8 mouse cellular contexts compared by ENCODE assay signal in the genomic region with DNA sequence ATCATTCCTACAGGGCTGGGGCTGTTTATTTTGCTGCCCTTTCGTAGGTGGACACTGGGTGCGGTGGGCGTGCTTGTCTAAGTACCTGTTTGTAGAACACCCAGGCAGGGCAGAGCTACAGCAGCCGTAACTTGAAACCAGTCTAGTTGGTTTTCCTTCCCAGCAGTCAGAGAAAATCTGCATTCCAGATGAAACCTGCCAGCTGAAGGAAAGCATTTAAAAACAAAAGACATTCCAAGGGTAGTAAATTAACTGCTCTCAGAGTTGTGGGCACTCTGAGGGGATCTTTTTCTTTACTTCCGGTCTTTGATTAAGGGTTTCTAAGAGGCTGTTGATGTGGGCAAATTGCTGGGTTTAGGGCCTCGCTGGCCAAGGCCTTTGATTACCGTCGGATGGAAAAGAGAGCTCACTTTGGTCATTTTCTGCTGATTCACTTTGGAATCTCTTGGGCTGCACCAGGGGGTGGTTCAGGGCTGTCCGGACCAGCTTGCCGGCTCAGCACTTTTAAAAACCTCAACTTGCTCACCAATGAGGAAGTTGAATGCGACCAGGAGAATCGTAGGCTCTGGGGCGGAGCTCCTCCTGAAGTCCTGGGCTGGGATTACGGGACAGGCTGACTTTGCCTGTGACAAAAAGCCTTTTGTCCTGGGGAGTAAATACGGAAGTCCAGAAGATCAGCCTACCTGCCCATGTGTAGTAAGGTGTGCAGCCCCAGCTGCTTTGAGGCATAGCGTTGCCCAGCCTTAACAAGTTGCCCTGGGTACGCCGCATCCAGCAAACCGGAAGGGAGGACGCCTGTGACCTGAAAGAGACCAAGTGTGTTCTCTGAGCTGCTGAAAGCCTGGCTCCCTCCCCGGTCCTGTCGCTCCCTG.
A peak's percentile ranks its signal among the peaks of the same experiment; 100 is the strongest.
DNase-seq lines count a peak whose midpoint lies in the region; ATAC-seq and TF ChIP-seq lines count a peak whose summit lies in the region.

No protein-coding gene starts in this region.

- H3K9ac ChIP-seq in forebrain, embryonic 15.5 days (replicated peaks) = no peak overlapping the region
- no peak overlapping the region for H3K9ac ChIP-seq in hindbrain, embryonic 12.5 days
- peak overlapping the region; percentile 44 for H3K9ac ChIP-seq in limb, embryonic 14.5 days (ENCODE audit: low read depth, low read length, severe bottlenecking)
- no peak overlapping the region for H3K9ac ChIP-seq in midbrain, embryonic 14.5 days (replicated peaks; ENCODE audit: low read length)

- peak overlapping the region; percentile 36 for H3K4me2 ChIP-seq in forebrain, embryonic 15.5 days (replicated peaks)
- H3K4me2 ChIP-seq in hindbrain, embryonic 12.5 days (replicated peaks) = peak overlapping the region; percentile 43
- peak overlapping the region; percentile 57 for H3K4me2 ChIP-seq in limb, embryonic 14.5 days (replicated peaks; ENCODE audit: low read depth, low read length, severe bottlenecking)
- H3K4me2 ChIP-seq in midbrain, embryonic 14.5 days (ENCODE audit: low read length) = peak overlapping the region; percentile 39

- no peak overlapping the region for H3K27ac ChIP-seq in forebrain, embryonic 15.5 days (replicated peaks)
- no peak overlapping the region for H3K27ac ChIP-seq in hindbrain, embryonic 12.5 days
- H3K27ac ChIP-seq in limb, embryonic 14.5 days (replicated peaks; ENCODE audit: low read depth, low read length) = peak overlapping the region; percentile 27; the same call in 1 of the 2 replicates
- no peak overlapping the region for H3K27ac ChIP-seq in midbrain, embryonic 14.5 days (replicated peaks; ENCODE audit: low read depth, low read length)

- peaks cover 7% of the 10 kb centered on the region; the same call in 1 of the 2 replicates for H3K4me1 ChIP-seq in forebrain, embryonic 15.5 days
- peaks cover 5% of the 10 kb centered on the region; the same call in 1 of the 2 replicates for H3K4me1 ChIP-seq in hindbrain, embryonic 12.5 days
- H3K4me1 ChIP-seq in limb, embryonic 14.5 days (ENCODE audit: control insufficient read depth, insufficient read depth, low read length) = peaks cover 15% of the 10 kb centered on the region
- H3K4me1 ChIP-seq in midbrain, embryonic 14.5 days (ENCODE audit: control insufficient read depth, insufficient read depth, low read length) = 0 out of 2 replicates have a peak, but pooled peaks cover 3% of the 10 kb centered on the region

- DNase-seq in 3T3-L1 (ENCODE audit: low read depth, low spot score) = peak; percentile 78
- DNase-seq in adrenal gland, adult 8-10 months = peak; percentile 13
- DNase-seq in limb, embryonic 14.5 days (ENCODE audit: low spot score) = peak; percentile 53
- no peak for DNase-seq in midbrain, embryonic 14.5 days
- peak; percentile 47 for DNase-seq in urinary bladder, adult 2 months (ENCODE audit: low spot score)
- DNase-seq in layer of hippocampus, postnatal 36 days = no peak

- TF ChIP-seq POLR2A in limb, embryonic 14.5 days (IDR thresholded peaks at IDR 0.05; ENCODE audit: borderline replicate concordance, extremely low read depth, insufficient read depth, insufficient read length) = no peak

- no peaks in the 10 kb centered on the region for H3K9me3 ChIP-seq in forebrain, embryonic 15.5 days
- H3K9me3 ChIP-seq in hindbrain, embryonic 12.5 days (replicated peaks) = no peaks in the 10 kb centered on the region
- no peaks in the 10 kb centered on the region for H3K9me3 ChIP-seq in limb, embryonic 14.5 days (ENCODE audit: control insufficient read depth, low read length)
- no peaks in the 10 kb centered on the region for H3K9me3 ChIP-seq in midbrain, embryonic 14.5 days (ENCODE audit: control insufficient read depth, low read length)

- peak overlapping the region; percentile 9; the same call in 1 of the 2 replicates for H3K4me3 ChIP-seq in forebrain, embryonic 15.5 days
- H3K4me3 ChIP-seq in hindbrain, embryonic 12.5 days = peak overlapping the region; percentile 16
- H3K4me3 ChIP-seq in limb, embryonic 14.5 days (replicated peaks; ENCODE audit: low read length) = peak overlapping the region; percentile 34
- H3K4me3 ChIP-seq in midbrain, embryonic 14.5 days (replicated peaks; ENCODE audit: low read depth, low read length) = no peak overlapping the region

- ATAC-seq in forebrain, embryonic 15.5 days (replicated peaks) = no peak
- ATAC-seq in hindbrain, embryonic 12.5 days (ENCODE audit: low FRiP score) = no peak
- peak; percentile 78 for ATAC-seq in limb, embryonic 14.5 days (ENCODE audit: low FRiP score, low read depth)
- ATAC-seq in midbrain, embryonic 14.5 days (ENCODE audit: low FRiP score, low TSS enrichment) = no peak

- 19% methylated on average over 22 of the region's 22 CpGs for whole genome bisulfite sequencing in forebrain, embryonic 15.5 days
- 17% methylated on average over 22 of the region's 22 CpGs for WGBS in hindbrain, embryonic 12.5 days
- 4% methylated on average over 22 of the region's 22 CpGs for WGBS in limb, embryonic 14.5 days
- 29% methylated on average over 22 of the region's 22 CpGs for WGBS in midbrain, embryonic 14.5 days

- no peaks in the 10 kb centered on the region for H3K27me3 ChIP-seq in forebrain, embryonic 15.5 days
- peaks cover 13% of the 10 kb centered on the region; the same call in 1 of the 2 replicates for H3K27me3 ChIP-seq in hindbrain, embryonic 12.5 days
- no peaks in the 10 kb centered on the region for H3K27me3 ChIP-seq in limb, embryonic 14.5 days (ENCODE audit: control insufficient read depth, insufficient read depth, low read length)
- 0 out of 2 replicates have a peak, but pooled peaks cover 5% of the 10 kb centered on the region for H3K27me3 ChIP-seq in midbrain, embryonic 14.5 days (ENCODE audit: control insufficient read depth, insufficient read depth, low read length)

- H3K36me3 ChIP-seq in forebrain, embryonic 15.5 days = no peaks in the 10 kb centered on the region
- H3K36me3 ChIP-seq in hindbrain, embryonic 12.5 days = no peaks in the 10 kb centered on the region
- H3K36me3 ChIP-seq in limb, embryonic 14.5 days (ENCODE audit: control insufficient read depth, insufficient read depth, low read length) = no peaks in the 10 kb centered on the region
- H3K36me3 ChIP-seq in midbrain, embryonic 14.5 days (ENCODE audit: control insufficient read depth, insufficient read depth, low read length) = no peaks in the 10 kb centered on the region

Comparison
In these comparisons a context has a peak if more than half of its experiments do, and no peak if none do; other contexts are left out.
1. DNase-seq: peak in 3T3-L1 (single experiment), adrenal gland, adult 8-10 months (single experiment), limb, embryonic 14.5 days (single experiment) and urinary bladder, adult 2 months (single experiment); none in midbrain, embryonic 14.5 days (single experiment) and layer of hippocampus, postnatal 36 days (0 of 2).
2. Peak in every context shown above with its lines, with median percentiles within 50 percentile points of each other: H3K4me2 ChIP-seq.